Mouse (Mus musculus): Measurements from ENCODE around the gene Il31.

GRCm38 (mm10) chr5:123522166-123522565, 32.9 kb upstream of the Il31 start:
- TF ChIP-seq CTCF (IDR thresholded peaks at IDR 0.05; ENCODE audit: extremely low read depth, insufficient read depth, insufficient read length, insufficient replicate concordance) = no peak
- no peak for TF ChIP-seq POLR2A (IDR thresholded peaks at IDR 0.05; ENCODE audit: low read depth, low read length)

All from spleen, adult 2 months (tissue).